Mouse (Mus musculus) brain, embryonic 14.5 days (tissue): ENCODE data around the gene Tfap2e.

Experiments
- CTCF ChIP-seq: fragments of 200-500 bp; IDR thresholded peaks from 2 replicates; pipeline ENCODE4 v1.5.1; 2012; ENCODE audit warnings: inconsistent platforms, mild to moderate bottlenecking, moderate library complexity, borderline replicate concordance; ENCODE audit not compliant: insufficient read depth, insufficient read length; ENCODE audit errors: extremely low read depth
- POLR2A ChIP-seq: fragments of 200-500 bp; IDR thresholded peaks from 2 replicates; pipeline ENCODE4 v1.6.1; 2012; ENCODE audit warnings: mild to moderate bottlenecking, inconsistent platforms, borderline replicate concordance; ENCODE audit not compliant: poor library complexity, insufficient read depth, insufficient read length, severe bottlenecking; ENCODE audit errors: extremely low read depth

DNA sequence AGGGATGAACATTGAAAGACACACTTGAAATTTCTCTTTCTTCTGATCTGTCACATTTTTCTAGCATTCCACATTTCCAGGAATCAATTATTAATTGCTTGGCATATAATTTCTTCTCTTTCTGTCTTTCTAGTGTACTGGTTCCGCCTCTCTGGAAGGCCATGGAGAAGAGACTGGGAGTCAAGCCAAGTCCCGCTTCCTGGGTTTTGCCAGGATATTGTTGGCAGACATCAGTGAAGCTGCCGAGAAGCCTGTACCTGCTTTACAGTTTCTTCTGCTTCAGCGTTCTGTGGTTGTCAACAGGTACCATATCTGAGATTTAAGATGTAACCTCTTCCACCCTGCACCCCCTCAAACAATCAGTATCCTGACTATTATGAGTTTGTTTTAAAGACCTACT, 20.7 kb upstream of the Tfap2e start:
- no peak for TF ChIP-seq CTCF
- TF ChIP-seq POLR2A, result no peak
